Mouse (Mus musculus) ES-E14 (cell line): ENCODE data around the gene Cacna1d.

Experiments used
- CHD2 ChIP-seq: IDR thresholded peaks from 2 replicates; pipeline ENCODE4 v1.6.1; 2014; ENCODE audit warnings: mild to moderate bottlenecking, low read depth, low read length, inconsistent platforms
- MAFK ChIP-seq: IDR thresholded peaks from 2 replicates; pipeline ENCODE4 v1.6.1; 2014; ENCODE audit warnings: mild to moderate bottlenecking, low read depth, low read length, inconsistent platforms; ENCODE audit not compliant: insufficient read depth
- ZNF384 ChIP-seq: IDR thresholded peaks from 2 replicates; pipeline ENCODE4 v1.6.1; 2012; ENCODE audit warnings: low read depth, low read length, inconsistent platforms

DNA sequence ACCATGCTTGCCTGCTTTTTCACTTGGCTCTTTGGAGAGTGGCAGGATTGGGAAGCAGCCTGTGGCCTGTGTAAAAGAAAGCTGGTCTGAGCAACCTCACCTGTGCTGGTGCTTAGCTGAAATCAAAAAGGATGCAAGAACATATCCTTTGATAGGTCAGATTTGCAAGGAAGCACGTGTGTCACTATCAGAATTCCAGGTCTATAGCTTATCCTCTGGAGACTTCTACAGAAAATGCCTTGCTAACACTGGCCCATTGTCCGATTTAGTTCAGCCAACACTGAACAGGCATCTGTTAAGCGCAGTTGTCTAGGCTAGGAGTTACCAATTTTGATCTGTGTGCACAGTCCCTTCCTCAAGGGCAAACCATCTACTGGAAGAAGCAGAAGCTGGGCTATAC is 136.5 kb downstream of the Cacna1d start:
- no peak for TF ChIP-seq MAFK
- TF ChIP-seq ZNF384: no peak
- TF ChIP-seq CHD2: no peak
